Mouse (Mus musculus): ENCODE measurements at regions not wholly inside any gene's neighbourhood (a gene's known extent, or its start where the extent isn't known, plus 50 kb on each side); places are given as distances from the start of the nearest gene placed in this dataset.

DNA sequence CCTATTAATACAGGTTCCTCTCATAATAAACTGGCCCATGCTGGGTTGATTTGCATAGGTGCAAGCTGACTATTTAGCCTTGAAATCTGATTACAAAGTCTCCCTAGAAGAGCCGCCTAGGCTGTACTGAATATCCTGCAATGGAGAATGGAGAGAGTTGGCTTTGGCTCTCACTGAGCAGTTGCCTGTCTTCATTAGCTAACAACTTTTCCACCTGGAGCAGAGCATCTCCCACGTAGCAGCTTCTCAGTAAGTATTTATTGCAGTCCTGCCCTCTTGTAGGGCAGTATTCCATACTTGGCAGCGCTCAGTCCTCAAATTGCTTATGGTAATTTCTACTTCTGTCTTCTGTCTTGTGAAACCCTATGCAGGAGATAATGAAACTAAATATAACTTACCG, 175.8 kb upstream of the C9orf72 start:
- no peak for TF ChIP-seq MYOG (IDR thresholded peaks at IDR 0.05; ENCODE audit: control insufficient read depth, extremely low read depth, insufficient read length)
- no peak for TF ChIP-seq CEBPB (IDR thresholded peaks at IDR 0.05; ENCODE audit: low read depth)
- TF ChIP-seq MAX (IDR thresholded peaks at IDR 0.05), result no peak
- TF ChIP-seq USF1 (IDR thresholded peaks at IDR 0.05; ENCODE audit: low read depth), result no peak
- no peak for TF ChIP-seq MYOD1 (IDR thresholded peaks at IDR 0.05; ENCODE audit: control insufficient read depth, insufficient read length, low read depth)
- TF ChIP-seq CTCF (IDR thresholded peaks at IDR 0.05; ENCODE audit: control insufficient read depth, insufficient read depth, insufficient read length), result no peak
- TF ChIP-seq FOSL1 (IDR thresholded peaks at IDR 0.05; ENCODE audit: insufficient read depth, low read length, poor library complexity, severe bottlenecking), result no peak
- H3K36me3 ChIP-seq (ENCODE audit: control insufficient read depth, insufficient read depth), result no peaks in the 10 kb centered on the region

DNA sequence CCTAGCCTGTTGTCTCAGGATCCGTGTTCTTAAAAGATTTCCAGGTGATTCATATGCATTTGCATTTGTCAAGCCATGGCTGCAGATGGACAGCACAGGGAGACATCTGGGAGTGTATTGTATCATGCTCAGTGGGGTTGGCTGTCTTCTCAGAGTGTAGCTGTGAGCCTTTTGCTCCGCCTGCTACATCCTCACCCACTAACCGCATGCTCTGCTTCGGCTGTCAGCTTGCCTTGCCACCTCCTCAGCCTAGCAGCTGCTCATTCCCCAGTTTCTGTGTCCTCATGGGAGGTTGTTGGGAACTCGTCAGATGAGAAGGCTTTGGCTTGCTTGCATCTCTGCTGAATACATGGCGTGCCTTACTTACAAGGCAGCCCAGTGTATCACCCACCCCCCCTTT, 174.5 kb upstream of the C9orf72 start:
- no peak overlapping the region for H3K4me3 ChIP-seq (ENCODE audit: insufficient read depth, poor library complexity, severe bottlenecking)
- TF ChIP-seq FOSL1 (IDR thresholded peaks at IDR 0.05; ENCODE audit: insufficient read depth, low read length, poor library complexity, severe bottlenecking) (no peak), MYOD1 (IDR thresholded peaks at IDR 0.05; ENCODE audit: control insufficient read depth, insufficient read length, low read depth) (no peak), MYOG (IDR thresholded peaks at IDR 0.05; ENCODE audit: control insufficient read depth, extremely low read depth, insufficient read length) (no peak), MAX (IDR thresholded peaks at IDR 0.05) (no peak), USF1 (IDR thresholded peaks at IDR 0.05; ENCODE audit: low read depth) (no peak), CTCF (IDR thresholded peaks at IDR 0.05; ENCODE audit: control insufficient read depth, insufficient read depth, insufficient read length) (no peak), CEBPB (IDR thresholded peaks at IDR 0.05; ENCODE audit: low read depth) (no peak)
- no peak overlapping the region for H3ac ChIP-seq (ENCODE audit: control insufficient read depth, insufficient read length, low read depth)
- no peaks in the 10 kb centered on the region for H3K79me2 ChIP-seq (ENCODE audit: control insufficient read depth, insufficient read depth)
- H3K36me3 ChIP-seq (ENCODE audit: control insufficient read depth, insufficient read depth), result no peaks in the 10 kb centered on the region
- H3K79me3 ChIP-seq (ENCODE audit: low read depth), result no peaks in the 10 kb centered on the region
- H3K27me3 ChIP-seq (ENCODE audit: control insufficient read depth, insufficient read depth, insufficient read length), result no peaks in the 10 kb centered on the region

More for the DNA sequence above, 175.8 kb upstream of the C9orf72 start:
- Histone ChIP-seq H3K4me3 (ENCODE audit: insufficient read depth, poor library complexity, severe bottlenecking) (no peak overlapping the region), H3K27me3 (ENCODE audit: control insufficient read depth, insufficient read depth, insufficient read length) (no peaks in the 10 kb centered on the region), H3K79me2 (ENCODE audit: control insufficient read depth, insufficient read depth) (no peaks in the 10 kb centered on the region), H3K79me3 (ENCODE audit: low read depth) (no peaks in the 10 kb centered on the region), H3ac (ENCODE audit: control insufficient read depth, insufficient read length, low read depth) (no peak overlapping the region)

DNA sequence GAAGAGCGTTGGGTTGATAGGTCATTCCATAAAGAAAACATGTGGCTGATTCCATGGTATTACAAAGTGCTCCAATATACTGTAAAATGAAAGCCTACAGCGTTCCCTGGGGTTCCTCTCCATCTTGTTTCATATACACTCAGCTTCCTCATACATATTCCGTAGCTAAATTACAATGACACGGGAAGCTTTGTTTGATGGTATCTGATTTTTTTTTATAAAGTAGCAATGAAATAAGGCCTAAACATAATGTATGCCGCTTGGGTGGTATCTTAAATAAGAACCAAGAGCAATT, 169.6 kb upstream of the C9orf72 start:
- H3K4me3 ChIP-seq (ENCODE audit: insufficient read depth, poor library complexity, severe bottlenecking), result no peak overlapping the region
- no peaks in the 10 kb centered on the region for H3K79me2 ChIP-seq (ENCODE audit: control insufficient read depth, insufficient read depth)
- no peaks in the 10 kb centered on the region for H3K79me3 ChIP-seq (ENCODE audit: low read depth)
- H3K36me3 ChIP-seq (ENCODE audit: control insufficient read depth, insufficient read depth), result no peaks in the 10 kb centered on the region
- H3ac ChIP-seq (ENCODE audit: control insufficient read depth, insufficient read length, low read depth), result no peak overlapping the region
- TF ChIP-seq CEBPB (IDR thresholded peaks at IDR 0.05; ENCODE audit: low read depth) (no peak), CTCF (IDR thresholded peaks at IDR 0.05; ENCODE audit: control insufficient read depth, insufficient read depth, insufficient read length) (no peak), USF1 (IDR thresholded peaks at IDR 0.05; ENCODE audit: low read depth) (no peak), MYOD1 (IDR thresholded peaks at IDR 0.05; ENCODE audit: control insufficient read depth, insufficient read length, low read depth) (no peak), MYOG (IDR thresholded peaks at IDR 0.05; ENCODE audit: control insufficient read depth, extremely low read depth, insufficient read length) (no peak), FOSL1 (IDR thresholded peaks at IDR 0.05; ENCODE audit: insufficient read depth, low read length, poor library complexity, severe bottlenecking) (no peak)
- no peaks in the 10 kb centered on the region for H3K27me3 ChIP-seq (ENCODE audit: control insufficient read depth, insufficient read depth, insufficient read length)

DNA sequence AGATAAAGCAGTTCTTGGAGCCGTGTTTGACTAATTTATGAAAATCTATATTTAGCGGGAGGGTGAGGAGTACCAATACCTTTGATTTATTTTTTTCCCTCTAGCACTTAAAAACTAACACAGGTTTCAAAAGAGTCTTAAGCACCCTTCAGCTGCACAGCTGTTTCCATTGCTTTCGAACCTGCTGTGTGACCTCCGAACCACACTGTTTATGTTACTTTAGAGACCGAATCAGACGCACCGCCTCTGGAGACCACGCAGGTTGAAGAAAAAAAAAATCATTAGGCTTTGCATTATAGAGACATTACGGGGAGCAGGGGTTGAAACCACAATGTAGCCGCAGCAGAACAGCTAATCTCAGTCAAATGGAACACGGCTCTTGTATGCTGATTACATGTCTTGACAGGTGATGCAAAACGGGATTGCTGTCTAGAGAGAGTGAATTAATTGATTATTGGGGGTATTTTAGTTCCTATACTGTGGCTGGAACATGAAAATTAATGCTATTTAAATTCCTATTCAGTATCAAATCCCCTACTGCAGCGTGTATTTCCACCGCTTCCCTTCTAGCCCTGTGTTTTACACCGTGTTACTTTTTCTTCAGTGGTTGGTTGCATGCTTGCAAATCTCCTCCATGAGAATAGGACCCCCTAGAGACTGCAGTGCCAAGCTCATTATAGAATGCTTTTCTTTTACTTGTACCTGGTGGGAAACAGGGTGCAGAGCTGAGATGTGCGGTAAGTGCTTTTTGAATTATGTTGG, 169.0 kb upstream of the C9orf72 start:
- Histone ChIP-seq H3K4me3 (ENCODE audit: insufficient read depth, poor library complexity, severe bottlenecking) (no peak overlapping the region), H3ac (ENCODE audit: control insufficient read depth, insufficient read length, low read depth) (no peak overlapping the region), H3K27me3 (ENCODE audit: control insufficient read depth, insufficient read depth, insufficient read length) (no peaks in the 10 kb centered on the region), H3K36me3 (ENCODE audit: control insufficient read depth, insufficient read depth) (no peaks in the 10 kb centered on the region), H3K79me3 (ENCODE audit: low read depth) (no peaks in the 10 kb centered on the region), H3K79me2 (ENCODE audit: control insufficient read depth, insufficient read depth) (no peaks in the 10 kb centered on the region)
- TF ChIP-seq CTCF (IDR thresholded peaks at IDR 0.05; ENCODE audit: control insufficient read depth, insufficient read depth, insufficient read length) (no peak), FOSL1 (IDR thresholded peaks at IDR 0.05; ENCODE audit: insufficient read depth, low read length, poor library complexity, severe bottlenecking) (no peak)

DNA sequence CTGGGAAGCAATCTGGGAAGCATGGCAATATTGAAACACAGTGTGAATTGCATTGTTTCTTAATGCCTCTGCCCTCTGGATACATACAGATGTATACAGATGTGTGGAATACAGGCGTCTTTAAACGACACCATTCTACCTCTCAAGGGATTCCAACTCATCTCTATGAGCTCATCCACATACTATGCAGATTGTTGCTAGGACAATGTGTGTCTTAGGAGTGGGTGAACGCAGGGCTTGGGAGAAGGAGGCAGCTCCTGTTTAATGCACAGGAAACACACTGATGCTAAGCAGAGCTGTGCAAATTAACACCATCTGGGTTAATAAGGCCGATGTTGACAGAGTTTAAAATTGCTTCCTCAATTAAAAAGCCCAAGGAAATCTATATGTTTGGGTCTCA, 149.8 kb upstream of the C9orf72 start:
- no peak overlapping the region for H3K4me3 ChIP-seq (ENCODE audit: insufficient read depth, poor library complexity, severe bottlenecking)
- TF ChIP-seq USF1 (IDR thresholded peaks at IDR 0.05; ENCODE audit: low read depth) (no peak), MYOG (IDR thresholded peaks at IDR 0.05; ENCODE audit: control insufficient read depth, extremely low read depth, insufficient read length) (no peak), CEBPB (IDR thresholded peaks at IDR 0.05; ENCODE audit: low read depth) (no peak), FOSL1 (IDR thresholded peaks at IDR 0.05; ENCODE audit: insufficient read depth, low read length, poor library complexity, severe bottlenecking) (no peak), CTCF (IDR thresholded peaks at IDR 0.05; ENCODE audit: control insufficient read depth, insufficient read depth, insufficient read length) (no peak), MAX (IDR thresholded peaks at IDR 0.05) (no peak), MYOD1 (IDR thresholded peaks at IDR 0.05; ENCODE audit: control insufficient read depth, insufficient read length, low read depth) (no peak)
- no peaks in the 10 kb centered on the region for H3K79me3 ChIP-seq (ENCODE audit: low read depth)
- no peaks in the 10 kb centered on the region for H3K27me3 ChIP-seq (ENCODE audit: control insufficient read depth, insufficient read depth, insufficient read length)
- no peak overlapping the region for H3ac ChIP-seq (ENCODE audit: control insufficient read depth, insufficient read length, low read depth)
- H3K36me3 ChIP-seq (ENCODE audit: control insufficient read depth, insufficient read depth), result no peaks in the 10 kb centered on the region
- H3K79me2 ChIP-seq (ENCODE audit: control insufficient read depth, insufficient read depth), result no peaks in the 10 kb centered on the region
